Mouse (Mus musculus): Measurements from ENCODE around the gene Ctsa. TPM values are rescaled to one million over a fixed set of nuclear protein-coding genes. Genes with fewer than 3 reads are reported as not detected.
A peak's percentile ranks its signal among the peaks of the same experiment; 100 is the strongest.
"Not testable (repeated sequence)": the region's sequence is repeated elsewhere in the genome, so short reads cannot be mapped to it uniquely, and the experiment has no call there.

Ctsa gene
- polyA plus RNA-seq, 1 experiment from 2014 or later: 175 TPM

- H3K9ac ChIP-seq: no peak overlapping the region
- ATAC-seq (ENCODE audit: insufficient number of reproducible peaks, low FRiP score, low TSS enrichment, low read depth): no peak
- no peaks in the 10 kb centered on the region for H3K27me3 ChIP-seq
- H3K27ac ChIP-seq (replicated peaks): no peak overlapping the region
- WGBS: 84% methylated on average over 16 of the region's 16 CpGs
- H3K9me3 ChIP-seq (replicated peaks): no peaks in the 10 kb centered on the region
- peaks cover 15% of the 10 kb centered on the region for H3K4me1 ChIP-seq
- peaks cover 40% of the 10 kb centered on the region for H3K36me3 ChIP-seq
- H3K4me3 ChIP-seq (replicated peaks): no peak overlapping the region
- H3K4me2 ChIP-seq (replicated peaks): no peak overlapping the region
These were observed 5.4 kb upstream of the Ctsa start for GRCm38 (mm10) chr2:164827146-164827850.

- Histone ChIP-seq H3K27me3 (no peaks in the 10 kb centered on the region), H3K36me3 (peaks cover 40% of the 10 kb centered on the region), H3K9me3 (replicated peaks) (no peaks in the 10 kb centered on the region), H3K27ac (replicated peaks) (no peak within 1 kb of the TSS), H3K4me3 (replicated peaks) (no peak within 1 kb of the TSS), H3K4me1 (peaks cover 20% of the 10 kb centered on the region), H3K9ac (no peak within 1 kb of the TSS), H3K4me2 (replicated peaks) (no peak within 1 kb of the TSS)
- ATAC-seq (ENCODE audit: insufficient number of reproducible peaks, low FRiP score, low TSS enrichment, low read depth): no peak
- WGBS: 86% methylated on average over 6 of the region's 6 CpGs
These were observed 4.2 kb upstream of the Ctsa start, which contains the start of gene Spata25 for GRCm38 (mm10) chr2:164828437-164828836. Gene Spata25, minus strand, starts transcription at chr2:164828537.

- no peaks in the 10 kb centered on the region for H3K9me3 ChIP-seq (replicated peaks)
- H3K4me1 ChIP-seq: peaks cover 16% of the 10 kb centered on the region
- H3K36me3 ChIP-seq: peaks cover 40% of the 10 kb centered on the region
- no peak overlapping the region for H3K4me2 ChIP-seq (replicated peaks)
- H3K27me3 ChIP-seq: no peaks in the 10 kb centered on the region
- no peak overlapping the region for H3K9ac ChIP-seq
- 95% methylated on average over 1 of the region's 1 CpGs for WGBS
- no peak overlapping the region for H3K4me3 ChIP-seq (replicated peaks)
- no peak overlapping the region for H3K27ac ChIP-seq (replicated peaks)
- no peak for ATAC-seq (ENCODE audit: insufficient number of reproducible peaks, low FRiP score, low TSS enrichment, low read depth)
These were observed 3.6 kb upstream of the Ctsa start for GRCm38 (mm10) chr2:164829090-164829489.

GRCm38 (mm10) chr2:164831029-164831428 lies 1.6 kb upstream of the Ctsa start:
- H3K4me2 ChIP-seq (replicated peaks): no peak overlapping the region
- H3K36me3 ChIP-seq: peaks cover 25% of the 10 kb centered on the region
- peaks cover 23% of the 10 kb centered on the region for H3K4me1 ChIP-seq
- H3K9me3 ChIP-seq (replicated peaks): no peaks in the 10 kb centered on the region
- H3K4me3 ChIP-seq (replicated peaks): no peak overlapping the region
- WGBS: 86% methylated on average over 10 of the region's 10 CpGs
- no peak overlapping the region for H3K27ac ChIP-seq (replicated peaks)
- H3K9ac ChIP-seq: no peak overlapping the region
- ATAC-seq (ENCODE audit: insufficient number of reproducible peaks, low FRiP score, low TSS enrichment, low read depth): no peak
- H3K27me3 ChIP-seq: no peaks in the 10 kb centered on the region

GRCm38 (mm10) chr2:164832032-164832747 lies 483 bp upstream of the Ctsa start:
- Histone ChIP-seq H3K4me2 (replicated peaks) (peak overlapping the region; percentile 99), H3K9me3 (replicated peaks) (no peaks in the 10 kb centered on the region), H3K36me3 (peaks cover 24% of the 10 kb centered on the region), H3K4me1 (peaks cover 23% of the 10 kb centered on the region), H3K27me3 (no peaks in the 10 kb centered on the region), H3K9ac (0 out of 2 replicates have a peak overlapping the region, but pooled peaks have one; percentile 37), H3K4me3 (replicated peaks) (peak overlapping the region; percentile 58), H3K27ac (replicated peaks) (peak overlapping the region; percentile 91)
- 61% methylated on average over 16 of the region's 16 CpGs for WGBS
- no peak for ATAC-seq (ENCODE audit: insufficient number of reproducible peaks, low FRiP score, low TSS enrichment, low read depth)

- WGBS: under 1% methylated on average over 31 of the region's 31 CpGs
- peak within 1 kb of the TSS; percentile 91 for H3K27ac ChIP-seq (replicated peaks)
- H3K9ac ChIP-seq: peak within 1 kb of the TSS; percentile 37
- H3K36me3 ChIP-seq: peaks cover 18% of the 10 kb centered on the region
- no peaks in the 10 kb centered on the region for H3K27me3 ChIP-seq
- peaks cover 23% of the 10 kb centered on the region for H3K4me1 ChIP-seq
- peak within 1 kb of the TSS; percentile 99 for H3K4me2 ChIP-seq (replicated peaks)
- H3K4me3 ChIP-seq (replicated peaks): peak within 1 kb of the TSS; percentile 58
- ATAC-seq (ENCODE audit: insufficient number of reproducible peaks, low FRiP score, low TSS enrichment, low read depth): peak; percentile 79
- no peaks in the 10 kb centered on the region for H3K9me3 ChIP-seq (replicated peaks)
These were observed 764 bp downstream of the Ctsa start, which contains the start of gene Neurl2 for GRCm38 (mm10) chr2:164833314-164833959. Gene Neurl2, minus strand, starts transcription at chr2:164833456.

GRCm38 (mm10) chr2:164834531-164834930 lies 1.9 kb downstream of the Ctsa start:
- peak overlapping the region; percentile 99 for H3K4me2 ChIP-seq (replicated peaks)
- H3K27ac ChIP-seq (replicated peaks): no peak overlapping the region; the same call in 1 of the 2 replicates
- WGBS: 46% methylated on average over 8 of the region's 8 CpGs
- no peaks in the 10 kb centered on the region for H3K27me3 ChIP-seq
- H3K4me1 ChIP-seq: peaks cover 23% of the 10 kb centered on the region
- H3K36me3 ChIP-seq: peaks cover 27% of the 10 kb centered on the region
- peak overlapping the region; percentile 58 for H3K4me3 ChIP-seq (replicated peaks)
- peak overlapping the region; percentile 37 for H3K9ac ChIP-seq
- H3K9me3 ChIP-seq (replicated peaks): no peaks in the 10 kb centered on the region
- no peak for ATAC-seq (ENCODE audit: insufficient number of reproducible peaks, low FRiP score, low TSS enrichment, low read depth)

- Histone ChIP-seq H3K4me2 (replicated peaks) (peak overlapping the region; percentile 99), H3K4me3 (replicated peaks) (peak overlapping the region; percentile 58; the same call in 1 of the 2 replicates)
- WGBS: 86% methylated on average over 4 of the region's 4 CpGs
These were observed 2.5 kb downstream of the Ctsa start for GRCm38 (mm10) chr2:164835164-164835563.

GRCm38 (mm10) chr2:164845782-164846181 lies 13.1 kb downstream of the Ctsa start:
- Histone ChIP-seq H3K4me2 (replicated peaks) (no peak overlapping the region), H3K4me3 (replicated peaks) (no peak overlapping the region), H3K36me3 (peaks cover 27% of the 10 kb centered on the region; the same call in 1 of the 2 replicates), H3K4me1 (no peaks in the 10 kb centered on the region), H3K9ac (no peak overlapping the region), H3K9me3 (replicated peaks) (no peaks in the 10 kb centered on the region), H3K27me3 (no peaks in the 10 kb centered on the region), H3K27ac (replicated peaks) (no peak overlapping the region)
- ATAC-seq (ENCODE audit: insufficient number of reproducible peaks, low FRiP score, low TSS enrichment, low read depth): no peak
- 53% methylated on average over 3 of the region's 3 CpGs for WGBS

More at GRCm38 (mm10) chr2:164835164-164835563, 2.5 kb downstream of the Ctsa start:
- Histone ChIP-seq H3K4me1 (peaks cover 23% of the 10 kb centered on the region), H3K36me3 (peaks cover 33% of the 10 kb centered on the region), H3K27me3 (no peaks in the 10 kb centered on the region), H3K9ac (no peak overlapping the region), H3K27ac (replicated peaks) (no peak overlapping the region), H3K9me3 (replicated peaks) (no peaks in the 10 kb centered on the region)
- no peak for ATAC-seq (ENCODE audit: insufficient number of reproducible peaks, low FRiP score, low TSS enrichment, low read depth)

- Histone ChIP-seq H3K4me1 (no peaks in the 10 kb centered on the region), H3K27me3 (peaks cover 5% of the 10 kb centered on the region), H3K4me2 (replicated peaks) (no peak overlapping the region), H3K36me3 (peaks cover 38% of the 10 kb centered on the region), H3K9me3 (replicated peaks) (no peaks in the 10 kb centered on the region), H3K9ac (no peak overlapping the region), H3K4me3 (replicated peaks) (no peak overlapping the region), H3K27ac (replicated peaks) (no peak overlapping the region)
- 86% methylated on average over 8 of the region's 8 CpGs for WGBS
- ATAC-seq (ENCODE audit: insufficient number of reproducible peaks, low FRiP score, low TSS enrichment, low read depth): no peak
These were observed 17.4 kb downstream of the Ctsa start for GRCm38 (mm10) chr2:164850061-164850460.

- peak overlapping the region; percentile 97 for H3K4me2 ChIP-seq (replicated peaks)
- H3K9me3 ChIP-seq (replicated peaks); ATAC-seq (ENCODE audit: insufficient number of reproducible peaks, low FRiP score, low TSS enrichment, low read depth); H3K27ac ChIP-seq (replicated peaks); H3K9ac ChIP-seq: not testable (repeated sequence)
- H3K4me3 ChIP-seq (replicated peaks): peak overlapping the region; percentile 61; the same call in 1 of the 2 replicates
- H3K27me3 ChIP-seq: peaks cover 11% of the 10 kb centered on the region
- H3K36me3 ChIP-seq: peaks cover 21% of the 10 kb centered on the region
- WGBS: 75% methylated on average over 5 of the region's 5 CpGs
- peaks cover 30% of the 10 kb centered on the region for H3K4me1 ChIP-seq
These were observed 22.9 kb downstream of the Ctsa start for GRCm38 (mm10) chr2:164855572-164855971.

All from embryonic facial prominence, embryonic 15.5 days (tissue).